Mouse (Mus musculus) stomach, postnatal 0 days (tissue): Measurements from ENCODE around the gene Plcb3.

Experiments used
- CTCF ChIP-seq: IDR thresholded peaks from 2 replicates; pipeline ENCODE4 v1.5.1; 2016; ENCODE audit warnings: antibody characterized with exemption, low read depth, mild to moderate bottlenecking, moderate library complexity
- EP300 ChIP-seq: optimal IDR thresholded peaks from 2 replicates; pipeline ENCODE3; 2016; ENCODE audit warnings: antibody characterized with exemption

GRCm38 (mm10) chr19:6925611-6926329 is 50.5 kb downstream of the Plcb3 start:
- TF ChIP-seq CTCF = no peak
- TF ChIP-seq EP300 = no peak
